Mouse (Mus musculus): ENCODE results near the gene Ptges3l.
"Not testable (repeated sequence)": the region's sequence is repeated elsewhere in the genome, so short reads cannot be mapped to it uniquely, and the experiment has no call there.

Gene Ptges3l

GRCm38 (mm10) chr11:101424105-101424851 is 855 bp downstream of the Ptges3l start, which contains the start of gene Gm27029:
Gene Gm27029 (minus strand): TSS chr11:101424796.
- DNase-seq (ENCODE audit: extremely low spot score, low read depth, low spot score) = no peak

GRCm38 (mm10) chr11:101420148-101420547 is 5.0 kb downstream of the Ptges3l start:
- no peak for DNase-seq (ENCODE audit: extremely low spot score, low read depth, low spot score)

GRCm38 (mm10) chr11:101419610-101420009 is 5.5 kb downstream of the Ptges3l start:
- DNase-seq (ENCODE audit: extremely low spot score, low read depth, low spot score) = no peak

- DNase-seq (ENCODE audit: extremely low spot score, low read depth, low spot score) = no peak
Observed at GRCm38 (mm10) chr11:101418991-101419390, 6.1 kb downstream of the Ptges3l start.

GRCm38 (mm10) chr11:101417101-101417855 is 7.9 kb downstream of the Ptges3l start, which contains the start of gene Aarsd1:
Gene Aarsd1 (minus strand): TSS chr11:101417615.
- peak; percentile 57 for DNase-seq (ENCODE audit: extremely low spot score, low read depth, low spot score)

GRCm38 (mm10) chr11:101416433-101417100 is 8.6 kb downstream of the Ptges3l start:
- no peak for DNase-seq (ENCODE audit: extremely low spot score, low read depth, low spot score)

GRCm38 (mm10) chr11:101415306-101415705 is 9.8 kb downstream of the Ptges3l start:
- no peak for DNase-seq (ENCODE audit: extremely low spot score, low read depth, low spot score)

GRCm38 (mm10) chr11:101395110-101395509 is 30.0 kb downstream of the Ptges3l start:
- DNase-seq (ENCODE audit: extremely low spot score, low read depth, low spot score) = no peak

GRCm38 (mm10) chr11:101381817-101382216 is 43.3 kb downstream of the Ptges3l start:
- DNase-seq (ENCODE audit: extremely low spot score, low read depth, low spot score) = no peak

GRCm38 (mm10) chr11:101378926-101379325 is 46.2 kb downstream of the Ptges3l start:
- DNase-seq (ENCODE audit: extremely low spot score, low read depth, low spot score) = no peak

GRCm38 (mm10) chr11:101378196-101378595 is 46.9 kb downstream of the Ptges3l start:
- DNase-seq (ENCODE audit: extremely low spot score, low read depth, low spot score) = not testable (repeated sequence)

GRCm38 (mm10) chr11:101374421-101374938 is 50.7 kb downstream of the Ptges3l start:
- DNase-seq (ENCODE audit: extremely low spot score, low read depth, low spot score) = no peak

- no peak for DNase-seq (ENCODE audit: extremely low spot score, low read depth, low spot score)
Observed at GRCm38 (mm10) chr11:101370141-101370540, 55.0 kb downstream of the Ptges3l start.
